Mouse (Mus musculus): Measurements from ENCODE around the gene Klhl7. TPM values are rescaled to one million over a fixed set of nuclear protein-coding genes. Genes with fewer than 3 reads are reported as not detected.
A peak's percentile ranks its signal among the peaks of the same experiment; 100 is the strongest.

The Klhl7 gene
- total and polyA plus RNA-seq, 3 experiments = 13.5 to 19.7 TPM; not detected in 1

GRCm38 (mm10) chr5:24076986-24077718, 23.3 kb upstream of the Klhl7 start:
- Histone ChIP-seq H3K27me3 (ENCODE audit: control insufficient read depth in 1 of 2, insufficient read depth in 2 of 2, low read length in 2 of 2) (peaks cover 6 to 18% of the 10 kb centered on the region in 2 experiments), H3K9ac (ENCODE audit: control insufficient read depth, low read depth, low read length, poor library complexity, severe bottlenecking) (no peak overlapping the region), H3K4me1 (ENCODE audit: control insufficient read depth in 1 of 2, insufficient read depth in 2 of 2, low read length in 2 of 2) (no peaks in the 10 kb centered on the region), H3K4me3 (ENCODE audit: control insufficient read depth in 1 of 2, insufficient read depth in 1 of 2, low read depth in 2 of 2, low read length in 2 of 2) (peak overlapping the region in 1 of 2 experiments; percentile 37; a peak in 2 of 4 replicates), H3K9me3 (replicated peaks; ENCODE audit: insufficient read depth, low read length) (no peaks in the 10 kb centered on the region), H3K79me2 (ENCODE audit: control insufficient read depth, insufficient read depth, low read length, poor library complexity) (no peaks in the 10 kb centered on the region), H3K36me3 (ENCODE audit: control insufficient read depth in 1 of 2, insufficient read depth in 2 of 2, low read length in 2 of 2) (no peaks in the 10 kb centered on the region), H3K27ac (ENCODE audit: control insufficient read depth, low read depth, low read length) (no peak overlapping the region)
- TF ChIP-seq SMC3 (IDR thresholded peaks at IDR 0.05; ENCODE audit: low read depth, low read length) (peak; percentile 69), CTCF (IDR thresholded peaks at IDR 0.05 in 2 of 3, conservative IDR thresholded peaks at IDR 0.05 in 1 of 3; ENCODE audit: control insufficient read depth in 1 of 3, insufficient read depth in 1 of 3, low read depth in 2 of 3, low read length in 3 of 3, poor library complexity in 1 of 3, severe bottlenecking in 1 of 3) (peak; percentile 26 to 68 (median 51)), ZC3H11A (IDR thresholded peaks at IDR 0.05; ENCODE audit: low read depth, low read length) (peak; percentile 54), NRF1 (IDR thresholded peaks at IDR 0.05; ENCODE audit: insufficient read depth, low read depth, low read length, poor library complexity, severe bottlenecking) (no peak), RAD21 (IDR thresholded peaks at IDR 0.05; ENCODE audit: low read depth, low read length) (peak; percentile 65)
- peak; percentile 45 for DNase-seq (ENCODE audit: low read depth, low spot score)

- Histone ChIP-seq H3K27me3 (ENCODE audit: control insufficient read depth in 1 of 2, insufficient read depth in 2 of 2, low read length in 2 of 2) (peaks cover 6 to 18% of the 10 kb centered on the region in 2 experiments), H3K27ac (ENCODE audit: control insufficient read depth, low read depth, low read length) (no peak overlapping the region), H3K9ac (ENCODE audit: control insufficient read depth, low read depth, low read length, poor library complexity, severe bottlenecking) (no peak overlapping the region), H3K4me3 (ENCODE audit: control insufficient read depth in 1 of 2, insufficient read depth in 1 of 2, low read depth in 2 of 2, low read length in 2 of 2) (no peak overlapping the region), H3K9me3 (replicated peaks; ENCODE audit: insufficient read depth, low read length) (no peaks in the 10 kb centered on the region), H3K4me1 (ENCODE audit: control insufficient read depth in 1 of 2, insufficient read depth in 2 of 2, low read length in 2 of 2) (no peaks in the 10 kb centered on the region), H3K79me2 (ENCODE audit: control insufficient read depth, insufficient read depth, low read length, poor library complexity) (no peaks in the 10 kb centered on the region), H3K36me3 (ENCODE audit: control insufficient read depth in 1 of 2, insufficient read depth in 2 of 2, low read length in 2 of 2) (no peaks in the 10 kb centered on the region)
- TF ChIP-seq MXI1 (IDR thresholded peaks at IDR 0.05; ENCODE audit: low read depth, low read length) (no peak), POLR2AphosphoS2 (IDR thresholded peaks at IDR 0.05; ENCODE audit: low read length) (no peak), ZNF384 (IDR thresholded peaks at IDR 0.05; ENCODE audit: low read depth, low read length) (no peak), NRF1 (IDR thresholded peaks at IDR 0.05; ENCODE audit: insufficient read depth, low read depth, low read length, poor library complexity, severe bottlenecking) (no peak), MYC (IDR thresholded peaks at IDR 0.05; ENCODE audit: low read depth, low read length) (no peak), CHD2 (IDR thresholded peaks at IDR 0.05; ENCODE audit: low read length) (no peak), TAL1 (IDR thresholded peaks at IDR 0.05; ENCODE audit: low read length) (no peak), POLR2A (IDR thresholded peaks at IDR 0.05; ENCODE audit: control insufficient read depth in 1 of 2, insufficient read depth in 1 of 2, low read depth in 1 of 2, low read length in 2 of 2, poor library complexity in 1 of 2) (no peak), ZMIZ1 (IDR thresholded peaks at IDR 0.05; ENCODE audit: low read depth, low read length) (no peak), USF2 (IDR thresholded peaks at IDR 0.05; ENCODE audit: borderline replicate concordance in 1 of 2, insufficient read depth in 1 of 2, low read depth in 1 of 2, low read length in 2 of 2) (no peak), CTCF (IDR thresholded peaks at IDR 0.05 in 2 of 3, conservative IDR thresholded peaks at IDR 0.05 in 1 of 3; ENCODE audit: control insufficient read depth in 1 of 3, insufficient read depth in 1 of 3, low read depth in 2 of 3, low read length in 3 of 3, poor library complexity in 1 of 3, severe bottlenecking in 1 of 3) (no peak), ETS1 (IDR thresholded peaks at IDR 0.05; ENCODE audit: low read depth, low read length) (no peak), NELFE (IDR thresholded peaks at IDR 0.05; ENCODE audit: low read depth, low read length) (no peak), CHD1 (IDR thresholded peaks at IDR 0.05; ENCODE audit: low read depth, low read length) (no peak), ZC3H11A (IDR thresholded peaks at IDR 0.05; ENCODE audit: low read depth, low read length) (no peak), ELF1 (IDR thresholded peaks at IDR 0.05; ENCODE audit: low read depth, low read length) (no peak), BHLHE40 (IDR thresholded peaks at IDR 0.05; ENCODE audit: borderline replicate concordance, low read depth, low read length) (no peak), GATA1 (IDR thresholded peaks at IDR 0.05; ENCODE audit: low read depth, low read length) (no peak)
- no peak for DNase-seq (ENCODE audit: low read depth, low spot score)
Measured at GRCm38 (mm10) chr5:24077739-24078306, 22.6 kb upstream of the Klhl7 start.
